Mouse (Mus musculus) Patski (cell line): ENCODE measurements around the gene Unc45b. TPM values are rescaled to one million over a fixed set of nuclear protein-coding genes. Genes with fewer than 3 reads are reported as not detected.
A peak's percentile ranks its signal among the peaks of the same experiment; 100 is the strongest.

Experiments used
- ATAC-seq: fragments of 100-300 bp; one replicate; pipeline ENCODE4 v1.8.0; 2021
- CTCF ChIA-PET: fragments of 350-600 bp; sonication (Branson Sonifier 250); formaldehyde crosslinking; loops from one replicate; lab custom pipeline; 2022; ENCODE audit warnings: inconsistent platforms; lab: Charles Lee
- POLR2A ChIA-PET: fragments of 350-600 bp; sonication (Branson Sonifier 250); formaldehyde crosslinking; loops from one replicate; lab custom pipeline; 2022; ENCODE audit warnings: antibody characterized with exemption, inconsistent platforms; lab: Charles Lee
- DNase-seq: peaks from one replicate; pipeline ENCODE4 v3.0.0-alpha.2; 2011; ENCODE audit warnings: low read depth, low spot score
- H3K27me3 ChIP-seq: fragments of 371-371 bp; one replicate; pipeline ENCODE4 v1.5.1; 2021
- CTCF ChIP-seq: fragments of 100-300 bp; IDR thresholded peaks from one replicate; pipeline ENCODE4 v1.5.1; 2021
- in situ Hi-C: fragments of 300-500 bp; cut with MboI; formaldehyde crosslinking; loops from 3 replicates; pipeline ENCODE4 v1.11.1; 2018; ENCODE audit warnings: low pct_unique_long_range_greater_than_20kb, mixed read lengths
- polyA plus RNA-seq: library from polyadenylated mRNA; unstranded; gene quantifications from one replicate; pipeline ENCODE4 v1.2.3, GENCODE M21; 2021

Unc45b gene
- polyA plus RNA-seq, 1 experiment from 2014 or later: not detected

- in situ Hi-C loops: loop anchor here (5.0 to 25.0 kb wide), 2 partner anchors 52 to 832 kb away; partner anchors contain the start of genes Ccl2, Ccl7 and Gm17268
- no peaks in the 10 kb centered on the region for H3K27me3 ChIP-seq
- ATAC-seq (no peak), DNase-seq (no peak)
- TF ChIP-seq CTCF: no peak
- ChIA-PET POLR2A (interaction anchor here (0.6 to 1.4 kb wide), 2 partner anchors 13 to 656 kb away, joined by 6 to 12 read pairs; no protein-coding TSS in a partner anchor), CTCF (interaction anchor here (0.9 to 6.1 kb wide), 4 partner anchors 18 to 52 kb away, joined by 3 to 36 read pairs (median 7); no protein-coding TSS in a partner anchor)
Observed at GRCm38 (mm10) chr11:82869506-82870172, 40.7 kb upstream of the Unc45b start.

DNA sequence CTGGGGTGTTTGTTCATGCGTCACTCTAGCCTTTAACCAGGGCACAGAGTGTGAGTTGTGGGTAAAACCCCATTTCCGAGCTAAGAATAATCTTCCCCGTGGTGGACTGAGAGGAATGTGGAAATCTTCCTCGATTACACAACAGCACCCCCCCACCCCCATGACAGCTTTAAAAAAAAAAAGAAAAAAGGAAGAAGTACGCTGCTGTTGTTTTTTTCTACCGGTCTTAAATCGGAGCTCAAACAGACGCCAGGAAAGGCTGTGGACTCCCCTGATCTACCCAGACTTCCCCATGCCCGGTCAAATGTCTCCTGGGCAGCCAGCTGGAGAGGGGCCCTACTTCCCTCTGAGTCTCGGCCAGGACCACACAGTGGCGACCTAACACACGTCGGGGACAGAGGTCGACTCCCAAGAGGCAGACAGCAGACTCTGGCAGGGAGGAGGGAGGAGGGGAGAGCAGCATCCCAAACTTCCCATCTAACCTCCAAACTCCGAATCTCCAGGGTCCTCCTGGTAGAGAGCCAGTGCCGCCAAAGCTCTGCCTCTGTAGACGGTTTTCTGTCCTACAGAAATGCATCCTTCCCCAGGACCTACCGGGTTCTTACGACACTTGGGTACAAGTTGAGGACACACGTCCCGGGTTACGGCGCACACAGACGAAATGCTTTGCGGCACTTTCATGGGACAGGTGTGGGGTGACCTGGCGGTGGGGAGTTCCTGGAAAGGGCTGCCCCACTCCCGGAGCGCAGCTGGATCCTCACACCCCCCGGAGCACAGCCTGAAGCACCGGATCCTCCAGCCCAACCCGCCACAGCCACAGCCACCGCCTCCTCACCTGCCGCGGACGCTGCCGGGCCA, 39.9 kb upstream of the Unc45b start:
- TF ChIP-seq CTCF: no peak
- in situ Hi-C loops: loop anchor here (5.0 to 25.0 kb wide), 2 partner anchors 53 to 833 kb away; partner anchors contain the start of genes Ccl2, Ccl7 and Gm17268
- no peaks in the 10 kb centered on the region for H3K27me3 ChIP-seq
- peak; percentile 83 for ATAC-seq
- POLR2A ChIA-PET: interaction anchor here (0.6 to 1.4 kb wide), 4 partner anchors 13 to 655 kb away, joined by 3 to 12 read pairs (median 4); no protein-coding TSS in a partner anchor
- no peak for DNase-seq
- CTCF ChIA-PET: interaction anchor here (0.9 to 6.1 kb wide), 5 partner anchors 19 to 52 kb away, joined by 3 to 36 read pairs (median 5); no protein-coding TSS in a partner anchor

GRCm38 (mm10) chr11:82871031-82871446, 39.3 kb upstream of the Unc45b start, which contains the start of gene Rffl:
Rffl (minus strand) TSS chr11:82871210.
- no peak for DNase-seq
- ChIA-PET POLR2A (interaction anchor here (0.7 to 1.2 kb wide), 3 partner anchors 12 to 89 kb away, joined by 3 to 5 read pairs (median 3); no protein-coding TSS in a partner anchor), CTCF (interaction anchor here (0.6 to 6.1 kb wide), 7 partner anchors 15 to 66 kb away, joined by 3 to 36 read pairs (median 4); no protein-coding TSS in a partner anchor)
- H3K27me3 ChIP-seq: no peaks in the 10 kb centered on the region
- ATAC-seq: peak; percentile 79
- TF ChIP-seq CTCF: peak; percentile 82
- in situ Hi-C loops: loop anchor here (5.0 to 25.0 kb wide), 2 partner anchors 54 to 834 kb away; partner anchors contain the start of genes Ccl2, Ccl7 and Gm17268

- DNase-seq (no peak), ATAC-seq (no peak)
- CTCF ChIA-PET: interaction anchor here (1.1 to 2.4 kb wide), 2 partner anchors 10 to 56 kb away, joined by 5 to 8 read pairs; no protein-coding TSS in a partner anchor
- no peak for TF ChIP-seq CTCF
- H3K27me3 ChIP-seq: no peaks in the 10 kb centered on the region
- POLR2A ChIA-PET: interaction anchor here (0.8 kb wide), 1 partner anchor 48 kb away, joined by 3 read pairs; no protein-coding TSS in a partner anchor
- in situ Hi-C loops: loop anchor here (5.0 to 25.0 kb wide), 2 partner anchors 58 to 838 kb away; partner anchors contain the start of genes Ccl2, Ccl7 and Gm17268
Observed at GRCm38 (mm10) chr11:82874924-82875323, 35.4 kb upstream of the Unc45b start.

DNA sequence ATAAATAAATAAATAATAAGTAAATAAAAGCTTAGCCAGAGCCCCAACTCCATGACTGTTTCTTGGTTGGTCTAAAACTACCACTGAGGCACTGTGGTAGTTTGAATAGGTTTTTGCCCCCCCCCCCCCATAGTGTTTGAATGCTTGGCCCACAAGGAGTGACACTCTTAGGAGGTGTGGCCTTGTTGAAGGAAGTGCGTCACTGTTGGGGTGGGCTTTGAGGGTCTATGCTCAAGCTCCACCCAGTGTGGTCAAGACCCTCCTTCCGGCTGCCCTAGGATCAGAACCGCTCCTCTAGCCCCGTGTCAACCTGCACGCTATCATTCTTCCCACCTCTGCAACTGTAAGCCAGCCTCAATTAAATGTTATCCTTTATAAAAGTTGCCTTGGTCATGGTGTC, 34.7 kb upstream of the Unc45b start:
- ChIA-PET CTCF (interaction anchor here (1.1 to 2.4 kb wide), 2 partner anchors 9 to 57 kb away, joined by 5 to 8 read pairs; no protein-coding TSS in a partner anchor), POLR2A (interaction anchor here (0.8 kb wide), 1 partner anchor 49 kb away, joined by 3 read pairs; no protein-coding TSS in a partner anchor)
- no peak for ATAC-seq

DNA sequence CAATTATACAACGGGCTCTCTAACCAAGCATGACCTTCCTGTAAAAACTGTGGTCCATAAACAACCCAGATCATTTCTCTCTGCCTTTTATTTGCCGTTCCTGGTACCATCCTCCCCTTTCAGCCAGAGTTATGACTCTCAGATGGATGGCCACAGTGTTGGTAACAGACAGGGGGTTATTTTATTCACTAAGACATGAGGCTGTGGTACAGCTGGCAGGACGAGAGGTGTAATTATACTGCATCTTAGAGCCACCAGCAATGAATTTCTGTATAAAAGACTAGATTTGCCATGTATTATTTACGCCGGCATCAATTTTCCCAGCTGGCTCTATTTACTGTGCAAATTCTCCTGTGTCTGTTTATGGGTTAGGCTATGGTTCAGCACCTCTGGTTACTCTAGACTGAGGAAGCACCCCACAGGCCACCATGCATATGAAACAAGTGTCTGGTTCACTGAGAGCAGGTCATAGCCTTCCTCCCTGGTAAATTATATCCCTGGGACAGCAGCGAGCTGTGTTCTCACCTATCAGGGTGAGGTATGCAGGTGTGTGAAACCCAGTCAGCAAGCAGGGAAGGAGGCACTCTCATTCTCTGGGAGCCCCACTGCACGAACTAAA, 32.5 kb upstream of the Unc45b start:
- in situ Hi-C loops: no loop called here
- POLR2A ChIA-PET: no interaction called here
- TF ChIP-seq CTCF: no peak
- DNase-seq (no peak), ATAC-seq (no peak)
- CTCF ChIA-PET: no interaction called here
- H3K27me3 ChIP-seq: no peaks in the 10 kb centered on the region

More for the DNA sequence above, 34.7 kb upstream of the Unc45b start:
- no peaks in the 10 kb centered on the region for H3K27me3 ChIP-seq
- no peak for TF ChIP-seq CTCF
- in situ Hi-C loops: no loop called here
- no peak for DNase-seq

DNA sequence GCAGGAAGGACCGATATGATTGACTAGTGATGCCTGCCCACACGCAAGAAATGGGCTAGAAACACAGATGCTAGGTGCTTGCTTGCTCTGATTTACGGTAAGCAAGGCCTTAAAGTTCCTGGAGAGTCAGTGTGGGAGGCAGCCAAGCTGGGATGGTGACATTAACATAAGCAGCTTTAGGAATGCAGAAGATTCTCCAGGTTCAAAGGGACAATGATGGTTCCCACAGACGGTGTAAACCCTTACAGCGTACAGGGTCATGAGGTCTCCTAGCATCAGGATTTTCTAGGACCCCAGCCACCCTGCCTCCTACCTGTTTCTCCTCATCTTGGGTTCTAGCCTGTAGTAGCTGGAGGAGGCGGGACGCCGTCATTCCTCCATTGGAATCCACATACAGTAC, 27.2 kb upstream of the Unc45b start:
- in situ Hi-C loops: no loop called here
- no peak for DNase-seq
- no peak for ATAC-seq
- no peak for TF ChIP-seq CTCF
- ChIA-PET POLR2A (interaction anchor here (1.1 to 1.3 kb wide), 2 partner anchors 12 to 13 kb away, joined by 5 to 6 read pairs; no protein-coding TSS in a partner anchor), CTCF (interaction anchor here (0.8 to 1.1 kb wide), 2 partner anchors 59 to 64 kb away, joined by 3 read pairs; no protein-coding TSS in a partner anchor)
- H3K27me3 ChIP-seq: no peaks in the 10 kb centered on the region

DNA sequence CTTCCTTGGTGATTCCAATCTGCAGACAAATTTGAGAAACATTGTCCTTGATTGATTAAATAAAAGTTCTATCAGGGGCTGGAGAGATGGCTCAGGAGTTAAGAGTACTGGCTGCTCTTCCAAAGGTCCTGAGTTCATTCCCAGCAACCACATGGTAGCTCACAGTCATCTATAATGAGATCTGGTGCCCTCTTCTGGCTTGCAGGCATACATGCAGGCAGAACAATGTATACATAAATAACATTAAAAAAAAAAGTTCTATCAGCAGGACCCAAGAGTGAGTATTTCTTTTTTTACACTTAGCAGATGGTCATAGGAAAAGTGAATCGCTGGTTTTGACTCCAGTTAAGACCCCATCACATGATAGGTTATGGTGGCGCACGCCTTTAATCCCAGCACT, 23.8 kb upstream of the Unc45b start:
- ChIA-PET POLR2A (interaction anchor here (0.8 kb wide), 1 partner anchor 42 kb away, joined by 3 read pairs; no protein-coding TSS in a partner anchor), CTCF (interaction anchor here (0.7 to 1.4 kb wide), 7 partner anchors 15 to 655 kb away, joined by 3 to 9 read pairs (median 3); partner anchors contain the start of gene Rffl)
- peak; percentile 64 for TF ChIP-seq CTCF
- ATAC-seq: no peak
- no peaks in the 10 kb centered on the region for H3K27me3 ChIP-seq
- in situ Hi-C loops: loop anchor here (5.0 kb wide), 1 partner anchor 269 kb away; no protein-coding TSS in a partner anchor
- DNase-seq: no peak

DNA sequence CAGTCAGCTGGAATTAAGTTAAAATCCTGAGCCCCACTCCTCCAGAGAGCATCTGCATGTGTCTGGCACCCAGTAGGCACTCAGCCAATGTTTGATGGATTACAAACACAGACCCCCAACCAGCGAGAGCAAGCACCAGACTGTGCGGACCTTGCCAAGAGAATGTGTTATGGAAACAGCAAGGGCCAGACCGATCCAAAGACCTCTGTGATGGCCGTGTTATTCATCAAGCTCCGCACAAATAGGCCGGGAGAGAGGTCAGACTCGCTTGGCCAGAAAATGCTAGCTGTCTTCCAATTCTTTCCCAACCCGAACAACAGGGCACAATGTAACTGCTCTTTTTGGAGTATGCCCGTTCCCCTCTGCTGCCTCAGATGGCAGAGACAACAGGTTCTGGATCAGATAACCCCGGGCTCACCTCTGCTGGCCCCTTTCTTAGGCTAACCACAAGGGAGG, 21.8 kb upstream of the Unc45b start:
- in situ Hi-C loops: loop anchor here (5.0 kb wide), 1 partner anchor 271 kb away; no protein-coding TSS in a partner anchor
- ChIA-PET POLR2A (interaction anchor here (0.6 kb wide), 1 partner anchor 82 kb away, joined by 3 read pairs; no protein-coding TSS in a partner anchor), CTCF (no interaction called here)
- DNase-seq (no peak), ATAC-seq (no peak)
- TF ChIP-seq CTCF: no peak
- no peaks in the 10 kb centered on the region for H3K27me3 ChIP-seq
